Mouse (Mus musculus) G1E (cell line): ENCODE measurements around the gene Fdxacb1. TPM values are rescaled to one million over a fixed set of nuclear protein-coding genes. Genes with fewer than 3 reads are reported as not detected.

Experiments
- ATAC-seq: 2 replicates; pipeline ENCODE4 v1.8.0; 2016; ENCODE audit warnings: mild to moderate bottlenecking; ENCODE audit not compliant: insufficient number of reproducible peaks, poor library complexity, low FRiP score, severe bottlenecking; ENCODE audit errors: extremely low read depth
- DNase-seq: peaks from one replicate; pipeline ENCODE4 v3.0.0; 2012; ENCODE audit warnings: low spot score
- H3K27me3 ChIP-seq: 2 replicates; pipeline ENCODE4 v1.6.1; 2012; ENCODE audit warnings: mild to moderate bottlenecking, low read length, inconsistent platforms; ENCODE audit not compliant: insufficient read depth
- H3K36me3 ChIP-seq: replicated peaks from 2 replicates; pipeline ENCODE3; 2012; ENCODE audit warnings: mild to moderate bottlenecking, inconsistent platforms
- H3K4me1 ChIP-seq: 2 replicates; pipeline ENCODE4 v1.6.1; 2012; ENCODE audit warnings: low read depth, low read length, inconsistent platforms, mixed read lengths; ENCODE audit not compliant: insufficient read depth
- H3K4me3 ChIP-seq: 2 replicates; pipeline ENCODE4 v1.5.1; 2012; ENCODE audit warnings: low read depth, mild to moderate bottlenecking, inconsistent platforms, low read length, moderate library complexity, mixed read lengths
- H3K9me3 ChIP-seq: replicated peaks from 2 replicates; pipeline ENCODE4 v1.6.1; 2012; ENCODE audit warnings: inconsistent platforms
- CTCF ChIP-seq: IDR thresholded peaks from 2 replicates; pipeline ENCODE4 v1.5.1; 2012; ENCODE audit warnings: low read depth, low read length, inconsistent platforms, mixed read lengths
- GATA1 ChIP-seq: IDR thresholded peaks from 2 replicates; pipeline ENCODE4 v1.6.1; 2012; ENCODE audit warnings: borderline replicate concordance, low read length, inconsistent platforms, mixed read lengths
- GATA2 ChIP-seq: IDR thresholded peaks from 2 replicates; pipeline ENCODE4 v1.6.1; 2012; ENCODE audit warnings: low read depth, low read length, inconsistent platforms, borderline replicate concordance
- POLR2AphosphoS5 ChIP-seq: IDR thresholded peaks from 2 replicates; pipeline ENCODE4 v1.6.1; 2012; ENCODE audit warnings: low read depth, low read length, inconsistent platforms; ENCODE audit not compliant: insufficient replicate concordance
- TAL1 ChIP-seq: conservative IDR thresholded peaks from 2 replicates; pipeline ENCODE4 v1.6.1; 2012; ENCODE audit warnings: low read depth, low read length, inconsistent platforms, mixed read lengths
- polyA plus RNA-seq: library from polyadenylated mRNA; stranded (reverse); fragments of >175 nt; gene quantifications from 2 replicates; pipeline ENCODE4 v1.2.3, GENCODE M21; 2012
- total RNA-seq, 2 experiments: library from RNA; stranded (forward) in 1 of 2; stranded (reverse) in 1 of 2; fragments of 200-1000 nt in 1 of 2; fragments of >200 nt in 1 of 2; fragmentation: Nextera tagmentation in 1 of 2; gene quantifications; 2 replicates each; pipeline ENCODE4 v1.2.3; 2014 to 2017

Fdxacb1 gene
- total and polyA plus RNA-seq, 3 experiments: 1.7 to 13.3 (median 9.2) TPM

DNA sequence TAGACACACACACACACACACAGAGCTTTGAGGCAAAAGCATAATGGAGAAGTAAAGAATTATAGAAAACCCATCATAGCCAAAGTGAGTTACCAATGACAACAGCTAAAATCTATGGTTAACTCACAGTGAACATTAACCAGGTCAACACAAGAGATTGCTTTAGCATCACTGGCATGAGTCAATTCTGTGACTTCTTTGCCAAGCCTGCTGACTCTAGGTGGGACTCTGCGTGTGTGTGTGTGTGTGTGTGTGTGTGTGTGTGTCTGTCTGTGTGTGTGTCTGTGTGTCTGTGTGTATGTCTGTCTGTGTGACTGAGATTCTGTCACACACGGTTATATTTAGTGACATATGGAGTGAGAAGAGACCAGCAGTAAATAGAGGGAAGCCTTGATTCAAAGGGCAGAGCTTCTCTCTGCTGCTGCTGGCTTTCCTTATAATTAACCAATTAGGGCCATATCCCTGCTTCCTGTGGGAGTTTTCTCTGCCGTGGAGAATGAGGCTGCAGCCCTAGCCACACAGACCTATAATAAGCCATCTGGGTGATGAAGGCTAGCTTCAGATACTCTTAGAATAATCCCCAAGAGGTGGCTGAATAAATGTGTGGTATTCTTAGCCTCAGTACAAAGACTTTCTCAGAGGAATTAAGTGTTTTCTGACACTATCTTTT lies 43.2 kb upstream of the Fdxacb1 start:
- Histone ChIP-seq H3K4me1 (no peaks in the 10 kb centered on the region; the same call in 1 of the 2 replicates), H3K4me3 (no peak overlapping the region), H3K27me3 (peaks cover 38% of the 10 kb centered on the region), H3K36me3 (no peaks in the 10 kb centered on the region), H3K9me3 (no peaks in the 10 kb centered on the region)
- no peak for ATAC-seq
- TF ChIP-seq POLR2AphosphoS5 (no peak), CTCF (no peak), GATA1 (no peak), GATA2 (no peak), TAL1 (no peak)
- DNase-seq: no peak

DNA sequence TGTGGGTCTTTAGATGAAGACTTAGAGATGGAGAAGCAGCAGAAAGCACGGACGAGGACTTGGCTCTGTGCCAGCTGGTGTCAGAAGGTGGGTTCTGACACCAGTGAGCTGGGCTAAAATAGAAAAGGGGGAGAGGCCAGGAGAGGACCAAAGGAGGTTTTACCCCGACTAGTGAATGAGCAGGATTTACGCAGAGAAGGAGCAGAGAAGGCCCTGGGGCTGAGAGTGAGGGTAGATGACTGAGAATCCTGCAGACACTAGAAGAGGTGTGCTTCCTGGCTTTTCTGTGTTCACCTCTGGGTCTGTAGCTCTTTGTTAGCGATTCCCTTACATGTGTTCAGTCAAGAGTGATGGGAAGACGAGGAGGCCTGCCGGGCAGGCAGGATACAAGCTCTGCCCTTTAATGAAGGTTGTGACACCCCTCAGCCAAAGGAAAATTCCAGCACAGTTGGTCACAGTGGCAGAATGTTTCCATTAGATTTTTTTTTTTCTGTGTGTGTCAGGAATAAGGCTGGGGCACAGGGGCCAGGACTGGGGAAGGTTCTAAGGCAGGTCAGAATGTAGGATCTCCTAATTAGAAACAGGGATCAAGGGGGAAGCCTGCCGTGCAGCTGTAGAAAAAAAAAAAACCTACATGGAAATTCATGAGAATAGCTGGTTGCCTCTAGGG lies 42.0 kb upstream of the Fdxacb1 start:
- Histone ChIP-seq H3K9me3 (no peaks in the 10 kb centered on the region), H3K36me3 (no peaks in the 10 kb centered on the region), H3K4me1 (no peaks in the 10 kb centered on the region; the same call in 1 of the 2 replicates), H3K4me3 (no peak overlapping the region), H3K27me3 (peaks cover 35% of the 10 kb centered on the region)
- ATAC-seq (no peak), DNase-seq (no peak)
- TF ChIP-seq GATA1: no peak

DNA sequence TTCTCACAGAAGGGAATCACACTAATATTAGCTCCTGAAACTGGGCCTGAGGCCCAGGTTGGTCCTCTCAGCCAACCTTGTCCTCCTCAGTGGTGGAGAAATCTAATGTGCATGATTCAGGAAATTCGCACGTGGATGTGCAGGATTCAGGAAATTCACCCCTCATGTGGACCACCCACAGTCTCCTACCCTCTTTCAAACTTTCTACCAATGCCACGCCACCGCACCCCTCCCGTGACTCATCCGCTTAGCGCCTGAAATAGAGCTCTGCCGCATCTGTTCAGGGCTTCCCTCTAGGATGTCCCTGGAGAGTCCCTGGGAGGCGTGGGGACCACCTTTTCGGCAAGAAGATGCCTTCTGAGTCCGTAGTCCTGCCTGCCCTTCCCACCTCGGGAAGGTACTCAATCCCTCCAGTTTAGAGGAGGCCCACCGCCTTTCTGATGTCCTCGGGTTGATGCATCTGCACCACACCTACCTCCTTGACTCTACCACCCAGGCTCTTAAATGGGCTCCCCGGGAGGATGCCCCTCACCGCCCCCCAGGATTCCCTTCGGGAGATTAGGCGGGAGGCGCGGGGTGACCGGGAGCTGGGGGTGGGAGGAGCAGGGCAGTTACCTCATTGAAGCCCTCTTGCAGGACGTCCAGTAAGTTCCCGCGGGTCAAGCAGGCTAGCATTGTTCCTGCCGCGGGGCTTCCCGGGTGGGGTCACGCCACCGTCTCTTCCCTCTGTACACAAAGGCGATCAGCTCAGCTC lies 40.7 kb upstream of the Fdxacb1 start:
- Histone ChIP-seq H3K4me1 (no peaks in the 10 kb centered on the region; the same call in 1 of the 2 replicates), H3K27me3 (peaks cover 33% of the 10 kb centered on the region), H3K9me3 (no peaks in the 10 kb centered on the region), H3K36me3 (no peaks in the 10 kb centered on the region), H3K4me3 (no peak overlapping the region)
- TF ChIP-seq GATA1 (no peak), GATA2 (no peak), CTCF (no peak), TAL1 (no peak)
- no peak for ATAC-seq
- DNase-seq: no peak

DNA sequence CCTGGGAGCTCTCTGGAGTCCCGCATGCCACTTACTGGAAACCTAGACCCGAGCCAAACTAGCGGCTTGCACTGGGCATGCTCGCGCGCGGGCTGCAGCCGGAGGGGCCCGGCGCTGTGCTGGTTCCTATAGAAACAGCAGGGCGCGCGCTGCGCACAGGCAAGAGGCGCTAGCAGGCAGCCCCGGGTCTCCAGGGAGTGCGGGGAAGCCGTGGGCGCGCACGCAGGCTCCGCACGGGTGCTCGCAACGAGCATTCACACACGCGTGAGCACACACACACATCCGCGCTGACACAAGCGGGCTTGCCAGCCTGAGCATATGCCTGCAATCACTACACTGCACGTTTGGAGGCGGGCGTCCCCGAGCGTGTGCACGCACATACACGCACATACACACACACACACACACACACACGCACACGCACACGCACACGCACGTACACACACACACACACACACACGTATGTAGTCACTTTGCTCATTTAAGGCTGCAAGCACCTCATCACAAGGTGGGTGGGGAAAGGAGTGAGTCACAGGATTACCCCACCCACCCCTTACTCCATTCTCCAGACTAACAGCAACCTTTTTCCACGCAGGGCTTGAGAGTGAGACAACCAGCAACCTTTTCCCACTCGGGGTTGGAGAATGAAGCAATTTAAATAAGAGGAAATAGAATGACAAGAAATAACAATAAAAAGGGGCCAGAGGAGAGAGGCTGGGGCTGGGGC lies 39.9 kb upstream of the Fdxacb1 start:
- no peak for TF ChIP-seq CTCF
- TF ChIP-seq GATA1: no peak
- TF ChIP-seq GATA2: no peak
- no peak for TF ChIP-seq POLR2AphosphoS5
- TF ChIP-seq TAL1: no peak
- DNase-seq (no peak), ATAC-seq (no peak)
- no peaks in the 10 kb centered on the region; the same call in 1 of the 2 replicates for H3K4me1 ChIP-seq
- H3K4me3 ChIP-seq: no peak overlapping the region
- no peaks in the 10 kb centered on the region for H3K9me3 ChIP-seq
- H3K36me3 ChIP-seq: no peaks in the 10 kb centered on the region
- H3K27me3 ChIP-seq: peaks cover 33% of the 10 kb centered on the region

DNA sequence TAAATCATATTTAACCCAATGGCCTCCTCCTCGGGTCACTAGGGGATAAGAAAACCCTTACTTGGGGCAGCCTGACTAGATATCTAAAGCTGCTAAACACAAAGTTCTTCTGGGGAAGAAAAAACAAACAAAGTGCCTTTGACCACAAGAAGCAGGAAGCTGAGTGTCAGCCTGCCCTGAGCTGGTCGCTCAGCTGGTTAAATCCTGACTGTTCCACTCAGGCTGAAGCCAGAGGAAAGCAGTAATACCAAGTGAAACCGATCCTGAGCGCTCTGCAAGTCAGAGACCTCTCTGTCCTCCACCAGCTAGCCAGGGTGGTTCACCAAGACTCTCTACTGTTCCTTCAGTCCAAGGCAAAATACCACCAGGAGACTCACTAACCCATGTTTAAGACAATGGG lies 38.4 kb upstream of the Fdxacb1 start:
- Histone ChIP-seq H3K4me1 (no peaks in the 10 kb centered on the region; the same call in 1 of the 2 replicates), H3K4me3 (no peak overlapping the region), H3K36me3 (no peaks in the 10 kb centered on the region), H3K9me3 (no peaks in the 10 kb centered on the region), H3K27me3 (peaks cover 34% of the 10 kb centered on the region)
- ATAC-seq (no peak), DNase-seq (no peak)
- TF ChIP-seq TAL1 (no peak), GATA1 (no peak), CTCF (no peak), GATA2 (no peak), POLR2AphosphoS5 (no peak)

DNA sequence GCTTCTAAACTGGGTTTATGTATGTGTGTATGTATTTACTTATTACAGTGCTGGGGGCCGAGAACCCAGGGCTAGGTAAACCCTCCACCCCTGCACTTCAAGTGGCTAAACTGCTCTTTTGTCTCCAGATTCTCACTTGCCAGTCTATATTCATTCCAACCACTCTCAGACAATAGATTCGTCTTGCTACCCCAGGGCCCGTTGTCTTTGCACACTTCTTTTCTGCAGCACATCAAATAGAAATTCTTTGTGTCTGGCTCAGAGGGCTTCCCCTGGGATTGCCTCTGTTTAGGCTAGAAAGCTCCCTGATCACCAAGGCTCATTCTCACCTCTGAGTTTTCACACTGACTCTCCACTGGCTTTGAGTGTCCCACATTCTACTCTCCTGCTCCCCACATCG lies 35.5 kb upstream of the Fdxacb1 start:
- TF ChIP-seq GATA2 (no peak), POLR2AphosphoS5 (no peak), GATA1 (no peak), TAL1 (no peak), CTCF (no peak)
- H3K4me3 ChIP-seq: no peak overlapping the region
- no peaks in the 10 kb centered on the region for H3K9me3 ChIP-seq
- peaks cover 20% of the 10 kb centered on the region for H3K27me3 ChIP-seq
- ATAC-seq: no peak
- no peak for DNase-seq
- no peaks in the 10 kb centered on the region; the same call in 1 of the 2 replicates for H3K4me1 ChIP-seq
- H3K36me3 ChIP-seq: no peaks in the 10 kb centered on the region
